Mouse (Mus musculus): ENCODE measurements around the gene Casp7.

Casp7 gene

DNA sequence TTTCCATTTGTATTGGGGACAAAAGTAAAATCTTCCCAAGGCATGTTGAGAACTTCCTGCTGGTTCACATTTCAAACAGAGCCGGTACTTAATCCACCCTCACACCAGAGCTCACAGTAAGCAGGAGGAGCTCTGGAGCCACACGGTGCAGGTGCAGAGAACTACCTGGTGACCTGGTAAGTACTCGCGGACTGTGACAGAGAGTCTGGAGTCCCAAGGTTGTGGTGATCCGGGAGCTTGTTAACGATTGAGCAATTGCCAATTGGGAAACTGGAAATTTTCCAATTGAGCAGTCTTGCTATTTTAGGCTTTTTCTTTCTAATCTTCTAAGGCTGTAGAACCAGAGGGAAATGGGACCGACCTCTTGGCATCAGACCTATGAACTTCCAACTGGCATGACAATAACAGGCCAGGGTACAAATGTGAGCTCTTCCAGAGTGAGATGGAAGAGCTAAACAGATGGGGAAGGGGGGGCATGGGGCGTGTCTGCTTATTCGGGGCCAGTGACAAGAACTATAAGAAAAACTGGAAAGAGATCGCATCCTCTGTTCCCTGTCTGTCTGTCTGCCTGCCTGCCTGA, 64.7 kb downstream of the Casp7 start, which contains the start of gene Plekhs1:
Plekhs1 (plus strand) TSS at position 119 of the 580 bp plus-strand sequence.
- no peak for DNase-seq (ENCODE audit: low read depth in 2 of 2, low spot score in 2 of 2)

DNA sequence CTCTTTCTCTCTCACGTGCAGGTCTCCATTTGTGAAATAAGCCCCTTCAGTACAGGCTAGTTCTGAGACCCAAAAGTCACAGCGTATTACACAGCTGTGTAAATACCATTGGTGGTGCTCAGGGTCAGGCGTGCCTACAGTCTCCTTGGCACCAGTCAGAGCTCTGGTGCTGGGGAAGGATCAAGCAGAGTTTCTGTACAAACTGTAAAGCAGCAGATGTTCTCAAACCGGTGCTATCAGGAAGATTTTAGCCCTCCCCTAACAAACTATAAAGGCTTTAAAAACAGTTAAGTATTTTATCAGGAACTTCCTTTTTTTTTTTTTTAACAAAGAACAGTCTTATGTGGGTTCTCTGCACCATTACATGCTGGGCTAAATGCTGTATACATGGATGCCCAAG, 65.9 kb downstream of the Casp7 start:
- DNase-seq (ENCODE audit: low read depth in 2 of 2, low spot score in 2 of 2): no peak

DNA sequence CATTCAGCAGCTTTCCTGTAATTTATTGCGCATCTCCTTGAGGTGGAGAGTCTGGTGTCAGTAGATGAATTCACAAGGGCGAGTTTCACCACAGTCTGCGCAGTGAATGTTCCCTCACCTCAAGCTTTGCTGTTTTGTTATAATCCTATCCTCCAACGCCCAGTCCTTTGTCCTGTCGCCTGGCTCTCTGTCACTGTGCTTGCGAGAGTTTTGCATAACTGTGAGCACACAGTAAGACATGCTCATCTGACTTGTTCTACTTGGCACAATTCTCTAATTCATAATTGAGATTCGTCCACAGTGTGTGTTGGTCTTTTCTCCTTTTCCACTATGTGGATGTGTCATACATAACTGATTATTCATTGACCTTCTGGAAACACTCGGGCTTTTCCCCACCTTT, 69.6 kb downstream of the Casp7 start:
- DNase-seq (ENCODE audit: low read depth in 2 of 2, low spot score in 2 of 2): no peak

DNA sequence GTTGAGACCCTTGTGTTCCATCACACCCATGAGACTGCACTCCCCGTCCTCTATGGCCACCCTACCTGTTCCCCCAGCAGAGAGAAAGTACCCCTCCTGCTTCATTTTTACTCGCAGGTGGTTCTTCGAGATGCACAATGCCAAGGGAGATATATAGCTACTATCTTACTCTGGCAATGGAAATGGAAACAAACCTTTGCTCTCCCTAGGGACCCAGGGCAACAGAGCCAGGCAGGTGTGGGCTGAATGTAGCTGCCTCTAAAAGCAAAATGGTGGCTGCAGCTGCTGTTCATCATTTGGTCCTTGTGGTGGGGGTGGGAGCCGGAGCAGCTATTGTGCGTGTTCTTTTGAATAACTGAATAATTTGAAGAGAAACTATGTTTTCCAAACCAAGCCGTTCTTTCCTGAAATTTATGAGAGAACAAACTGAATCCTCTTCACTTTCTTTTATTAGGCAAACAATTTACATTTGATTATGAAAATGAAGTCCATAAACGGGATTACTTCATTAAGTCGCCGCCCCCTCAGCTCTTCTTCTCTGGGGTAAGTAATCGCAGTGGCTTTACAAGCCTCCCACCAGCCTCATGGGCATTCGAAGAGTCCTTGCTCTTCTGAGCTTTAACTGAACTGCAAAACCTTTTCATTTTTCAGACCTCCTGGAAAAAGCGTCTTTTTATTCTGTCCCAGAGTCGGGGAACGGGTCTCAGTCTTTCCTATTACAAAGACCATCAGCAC, 73.5 kb downstream of the Casp7 start:
- DNase-seq (ENCODE audit: low read depth in 2 of 2, low spot score in 2 of 2): no peak

- DNase-seq (ENCODE audit: low read depth in 2 of 2, low spot score in 2 of 2): no peak
Observed at GRCm38 (mm10) chr19:56471934-56472333, 75.0 kb downstream of the Casp7 start.

- no peak for DNase-seq (ENCODE audit: low read depth in 2 of 2, low spot score in 2 of 2)
Observed at GRCm38 (mm10) chr19:56474869-56475550, 78.1 kb downstream of the Casp7 start.

- no peak for DNase-seq (ENCODE audit: low read depth in 2 of 2, low spot score in 2 of 2)
Observed at GRCm38 (mm10) chr19:56476546-56476945, 79.6 kb downstream of the Casp7 start.

- no peak for DNase-seq (ENCODE audit: low read depth in 2 of 2, low spot score in 2 of 2)
Observed at GRCm38 (mm10) chr19:56477253-56477652, 80.3 kb downstream of the Casp7 start.

DNA sequence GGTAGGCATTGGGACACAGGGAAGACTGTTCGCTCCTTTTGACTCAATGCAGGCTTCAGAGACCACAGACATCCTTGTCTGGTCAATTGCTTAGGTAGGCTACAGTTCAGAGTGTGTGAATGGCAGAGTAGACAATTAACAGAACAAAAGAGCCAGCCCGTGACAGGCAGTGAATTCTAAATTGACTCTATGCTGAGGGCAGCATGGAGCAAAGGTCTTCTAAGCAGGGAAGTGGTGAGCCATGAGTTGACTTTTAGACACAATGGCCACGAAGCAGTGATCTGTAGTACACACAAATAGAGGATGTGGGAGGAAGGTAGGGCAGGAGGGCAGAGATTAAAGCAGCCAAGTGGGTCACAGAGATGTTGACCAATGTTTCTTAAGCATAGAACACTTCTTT, 80.9 kb downstream of the Casp7 start:
- no peak for DNase-seq (ENCODE audit: low read depth in 2 of 2, low spot score in 2 of 2)

GRCm38 (mm10) chr19:56484630-56485375, 87.9 kb downstream of the Casp7 start:
- no peak for DNase-seq (ENCODE audit: low read depth in 2 of 2, low spot score in 2 of 2)

DNA sequence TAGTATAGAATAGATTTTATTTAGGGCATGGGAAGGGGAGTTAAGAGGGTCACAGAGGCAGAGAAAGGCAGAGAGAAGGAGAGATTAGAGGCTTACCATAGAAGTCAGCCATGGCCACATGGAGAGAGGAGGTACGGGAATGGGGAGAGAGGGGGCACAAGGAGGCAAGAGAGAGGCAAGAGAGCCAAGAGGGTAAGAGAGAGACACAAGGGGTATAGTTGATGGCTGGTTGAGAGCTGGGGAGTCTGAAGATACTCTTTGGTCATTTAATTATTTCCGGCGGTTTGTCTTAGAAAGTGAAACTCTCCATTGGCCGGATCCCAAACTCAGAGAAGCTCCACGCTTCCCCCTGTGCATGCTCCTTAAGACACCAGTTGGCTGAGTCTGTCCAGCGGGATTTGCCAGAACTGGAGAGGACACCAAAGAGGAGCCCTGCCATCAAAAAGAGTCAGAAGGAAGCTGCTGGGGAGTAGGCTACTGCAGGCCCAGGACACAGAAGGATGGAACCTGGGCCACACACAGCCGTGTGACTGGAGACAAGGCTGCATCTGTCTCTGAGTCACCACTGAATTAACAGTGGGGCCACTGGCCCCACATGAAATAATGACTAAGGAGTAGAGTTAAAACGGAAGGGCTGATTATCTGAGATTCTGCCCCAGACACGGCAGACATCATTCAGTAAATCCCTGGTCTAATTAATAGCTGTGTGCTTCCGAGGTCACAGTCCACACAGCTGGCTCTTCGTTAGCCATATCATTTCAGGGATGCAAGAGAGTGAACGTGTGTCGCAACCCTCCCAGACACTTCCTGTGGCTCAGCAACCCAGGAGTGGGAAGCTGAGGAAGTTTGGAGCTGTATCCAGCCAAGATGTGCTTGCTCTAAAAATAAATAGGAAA, 88.7 kb downstream of the Casp7 start:
- no peak for DNase-seq (ENCODE audit: low read depth in 2 of 2, low spot score in 2 of 2)

DNA sequence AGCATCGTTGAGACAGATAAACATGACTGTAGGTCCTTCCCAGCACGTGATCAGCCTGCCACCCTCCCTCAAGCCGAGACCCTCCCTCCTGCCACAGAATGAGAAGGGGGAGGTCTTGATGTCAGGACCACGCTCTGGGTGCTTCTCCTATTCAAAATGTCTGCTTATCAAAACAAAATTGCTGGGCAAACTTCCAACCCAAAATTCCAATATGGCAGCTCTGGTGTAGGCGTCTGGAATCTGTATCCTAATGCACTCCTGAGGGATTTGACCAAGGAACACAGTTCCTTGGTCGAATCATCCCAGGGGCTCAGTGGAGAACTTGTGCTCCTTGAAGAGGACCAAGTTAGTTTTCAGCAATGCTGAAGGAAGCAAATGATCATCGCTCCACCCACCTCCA, 90.0 kb downstream of the Casp7 start:
- DNase-seq (ENCODE audit: low read depth in 2 of 2, low spot score in 2 of 2): no peak

GRCm38 (mm10) chr19:56487339-56487738, 90.4 kb downstream of the Casp7 start:
- DNase-seq (ENCODE audit: low read depth in 2 of 2, low spot score in 2 of 2): no peak

DNA sequence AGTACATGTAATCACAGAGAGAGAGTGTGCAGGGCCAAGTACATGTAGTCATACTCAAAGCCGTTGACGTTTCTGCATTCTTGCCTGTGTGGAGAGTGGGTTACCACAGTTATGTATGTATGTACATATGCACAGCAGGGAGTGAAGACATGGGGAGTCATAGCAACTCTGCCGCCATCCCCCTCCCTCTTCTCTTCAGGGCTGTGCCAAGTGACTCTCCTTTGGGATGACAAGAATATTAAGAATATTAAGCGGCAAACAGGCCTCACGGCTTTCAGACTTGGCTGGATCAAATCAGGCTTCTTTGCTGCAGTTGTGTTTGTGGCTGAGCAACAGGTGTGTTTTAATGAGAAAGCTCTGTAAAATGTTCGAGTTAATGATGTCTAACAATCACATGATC, 92.7 kb downstream of the Casp7 start:
- no peak for DNase-seq (ENCODE audit: low read depth in 2 of 2, low spot score in 2 of 2)
